Mouse (Mus musculus) macrophage (primary cell): ENCODE measurements around the gene Syk. TPM values are rescaled to one million over a fixed set of nuclear protein-coding genes. Genes with fewer than 3 reads are reported as not detected.

Experiments
- H3K27ac ChIP-seq: fragments of 350-480 bp; formaldehyde crosslinking; 2 replicates; pipeline ENCODE4 v1.9.0; 2021
- H3K36me3 ChIP-seq: fragments of 350-480 bp; formaldehyde crosslinking; 2 replicates; pipeline ENCODE4 v1.9.0; 2021; ENCODE audit errors: inconsistent target
- H3K4me3 ChIP-seq: fragments of 350-480 bp; formaldehyde crosslinking; 2 replicates; pipeline ENCODE4 v1.9.0; 2021; ENCODE audit errors: inconsistent target
- H3K79me2 ChIP-seq: fragments of 350-480 bp; formaldehyde crosslinking; 2 replicates; pipeline ENCODE4 v1.9.0; 2021; ENCODE audit errors: inconsistent target
- WGBS: methylation state at CpG from one replicate; pipeline ENCODE4 v1.1.7; 2026; ENCODE audit warnings: inconsistent platforms; ENCODE audit not compliant: missing documents; 5-methylcytosine and 5-hydroxymethylcytosine counted together
- polyA plus RNA-seq: library from polyadenylated mRNA; stranded (reverse); fragments of 250-400 nt; gene quantifications from 3 replicates; pipeline ENCODE4 v1.2.4, GENCODE M21; 2018; ENCODE audit warnings: inconsistent platforms
- total RNA-seq, 78 experiments: library from RNA; depleted of rRNA; stranded (reverse); fragments of 250-400 nt; gene quantifications; 1 replicate in 9 of 78; 2 replicates in 24 of 78; 3 replicates in 43 of 78; 4 replicates in 2 of 78; pipeline ENCODE4 v1.2.4; 2018; ENCODE audit warnings: inconsistent platforms in 56 of 78

The Syk gene
- total RNA-seq (2018; cell fraction: chromatin; rRNA removed) = 1,000 to 10,000 TPM in 18 of 26 experiments, 100 to 1,000 TPM in 8; 824 to 3,159 (median 1,302) TPM
- 100 to 1,000 TPM; 254 to 524 (median 295) TPM for total RNA-seq (2018; cell fraction: cytosol; rRNA removed)
- total RNA-seq (2018; cell fraction: nucleus; rRNA removed) = 1,000 to 10,000 TPM in 13 of 26 experiments, 100 to 1,000 TPM in 13; 380 to 1,577 (median 999) TPM
- 133 to 298 TPM (median 216 TPM) in 3 replicates for polyA plus RNA-seq

- peak within 1 kb of the TSS; percentile 92 for H3K27ac ChIP-seq
These were observed at the start of gene Syk for GRCm38 (mm10) chr13:52582878-52583661. Gene Syk, plus strand, starts transcription at chr13:52583173.

GRCm38 (mm10) chr13:52533644-52534043 is 49.3 kb upstream of the Syk start:
- no peaks in the 10 kb centered on the region for H3K79me2 ChIP-seq
- no peak overlapping the region for H3K27ac ChIP-seq
- no peaks in the 10 kb centered on the region for H3K36me3 ChIP-seq
- H3K4me3 ChIP-seq = no peak overlapping the region
- 54% methylated on average over 5 of the region's 5 CpGs for WGBS

More at GRCm38 (mm10) chr13:52582878-52583661, at the start of gene Syk:
- no peaks in the 10 kb centered on the region for H3K36me3 ChIP-seq
- WGBS = 1% methylated on average over 60 of the region's 70 CpGs
- H3K4me3 ChIP-seq = peak within 1 kb of the TSS; percentile 82
- peaks cover 46% of the 10 kb centered on the region for H3K79me2 ChIP-seq

GRCm38 (mm10) chr13:52535542-52535941 is 47.4 kb upstream of the Syk start:
- Histone ChIP-seq H3K27ac (no peak overlapping the region), H3K4me3 (no peak overlapping the region), H3K36me3 (no peaks in the 10 kb centered on the region), H3K79me2 (no peaks in the 10 kb centered on the region)
- 11% methylated on average over 4 of the region's 4 CpGs for WGBS

GRCm38 (mm10) chr13:52537754-52538587 is 45.0 kb upstream of the Syk start:
- 76% methylated on average over 25 of the region's 26 CpGs for WGBS
- no peak overlapping the region for H3K27ac ChIP-seq
- no peak overlapping the region for H3K4me3 ChIP-seq
- no peaks in the 10 kb centered on the region for H3K79me2 ChIP-seq
- H3K36me3 ChIP-seq = no peaks in the 10 kb centered on the region

GRCm38 (mm10) chr13:52538588-52539116 is 44.3 kb upstream of the Syk start:
- Histone ChIP-seq H3K36me3 (no peaks in the 10 kb centered on the region), H3K27ac (no peak overlapping the region), H3K79me2 (no peaks in the 10 kb centered on the region), H3K4me3 (no peak overlapping the region)
- WGBS = 61% methylated on average over 9 of the region's 9 CpGs

GRCm38 (mm10) chr13:52539461-52539860 is 43.5 kb upstream of the Syk start:
- Histone ChIP-seq H3K27ac (no peak overlapping the region), H3K79me2 (no peaks in the 10 kb centered on the region), H3K4me3 (no peak overlapping the region), H3K36me3 (no peaks in the 10 kb centered on the region)
- 86% methylated on average over 6 of the region's 6 CpGs for WGBS

GRCm38 (mm10) chr13:52541385-52542035 is 41.5 kb upstream of the Syk start:
- WGBS = 92% methylated on average over 5 of the region's 5 CpGs
- H3K79me2 ChIP-seq = no peaks in the 10 kb centered on the region
- H3K27ac ChIP-seq = no peak overlapping the region
- no peaks in the 10 kb centered on the region for H3K36me3 ChIP-seq
- no peak overlapping the region for H3K4me3 ChIP-seq

- Histone ChIP-seq H3K4me3 (no peak overlapping the region), H3K27ac (no peak overlapping the region), H3K79me2 (no peaks in the 10 kb centered on the region), H3K36me3 (no peaks in the 10 kb centered on the region)
- WGBS = 69% methylated on average over 8 of the region's 8 CpGs
These were observed 40.9 kb upstream of the Syk start for GRCm38 (mm10) chr13:52542036-52542526.

GRCm38 (mm10) chr13:52542636-52543035 is 40.3 kb upstream of the Syk start:
- Histone ChIP-seq H3K4me3 (no peak overlapping the region), H3K79me2 (no peaks in the 10 kb centered on the region), H3K27ac (no peak overlapping the region), H3K36me3 (no peaks in the 10 kb centered on the region)
- 30% methylated on average over 4 of the region's 4 CpGs for WGBS

- Histone ChIP-seq H3K79me2 (no peaks in the 10 kb centered on the region), H3K4me3 (no peak overlapping the region), H3K36me3 (no peaks in the 10 kb centered on the region), H3K27ac (no peak overlapping the region)
- 31% methylated on average over 6 of the region's 6 CpGs for WGBS
These were observed 36.7 kb upstream of the Syk start for GRCm38 (mm10) chr13:52546288-52546687.

GRCm38 (mm10) chr13:52550690-52551193 is 32.2 kb upstream of the Syk start:
- 37% methylated on average over 5 of the region's 5 CpGs for WGBS
- Histone ChIP-seq H3K27ac (no peak overlapping the region), H3K36me3 (no peaks in the 10 kb centered on the region)

GRCm38 (mm10) chr13:52551275-52551674 is 31.7 kb upstream of the Syk start:
- 26% methylated on average over 9 of the region's 9 CpGs for WGBS
- no peak overlapping the region for H3K27ac ChIP-seq
- no peak overlapping the region for H3K4me3 ChIP-seq
- no peaks in the 10 kb centered on the region for H3K36me3 ChIP-seq
- H3K79me2 ChIP-seq = no peaks in the 10 kb centered on the region

More at GRCm38 (mm10) chr13:52550690-52551193, 32.2 kb upstream of the Syk start:
- Histone ChIP-seq H3K4me3 (no peak overlapping the region), H3K79me2 (no peaks in the 10 kb centered on the region)

- 78% methylated on average over 9 of the region's 9 CpGs for WGBS
- Histone ChIP-seq H3K36me3 (no peaks in the 10 kb centered on the region), H3K4me3 (no peak overlapping the region), H3K27ac (no peak overlapping the region), H3K79me2 (no peaks in the 10 kb centered on the region)
These were observed 30.0 kb upstream of the Syk start for GRCm38 (mm10) chr13:52552822-52553477.
